Mouse (Mus musculus) CH12.LX (cell line): ENCODE results near the gene Eif5a2. TPM values are rescaled to one million over a fixed set of nuclear protein-coding genes. Genes with fewer than 3 reads are reported as not detected.

Experiments used
- DNase-seq: peaks from one replicate; pipeline ENCODE4 v3.0.0-alpha.2; 2013; ENCODE audit errors: extremely low read depth
- H3K27ac ChIP-seq: 2 replicates; pipeline ENCODE4 v1.5.1; 2012; ENCODE audit warnings: low read depth, mild to moderate bottlenecking, control low read depth, moderate library complexity; ENCODE audit not compliant: insufficient read depth
- H3K27me3 ChIP-seq: replicated peaks from 2 replicates; pipeline ENCODE3; 2012; ENCODE audit warnings: inconsistent platforms
- H3K36me3 ChIP-seq, 2 experiments: replicated peaks in 1 of 2; 2 replicates each; pipeline versions ENCODE3 to v1.6.1; 2012; ENCODE audit warnings: inconsistent platforms in 1 of 2, low read length in 1 of 2, mild to moderate bottlenecking in 1 of 2, mixed read lengths in 1 of 2, moderate library complexity in 1 of 2; ENCODE audit not compliant: control insufficient read depth in 1 of 2, insufficient read depth in 1 of 2
- H3K4me1 ChIP-seq, 2 experiments: 2 replicates each; pipeline ENCODE4 v1.6.1; 2012; ENCODE audit warnings: inconsistent platforms in 1 of 2, moderate library complexity in 1 of 2; ENCODE audit not compliant: insufficient read depth in 2 of 2, control insufficient read depth in 1 of 2
- H3K4me2 ChIP-seq: 2 replicates; pipeline ENCODE4 v1.6.1; 2012; ENCODE audit warnings: low read depth, mild to moderate bottlenecking, control low read depth; ENCODE audit not compliant: poor library complexity, insufficient read depth, severe bottlenecking
- H3K4me3 ChIP-seq, 3 experiments: fragments of 150-350 bp in 1 of 3; sonication (generic) in 1 of 3; replicated peaks in 1 of 3; 2 replicates each; pipeline versions ENCODE3 to v1.5.1; 2011 to 2012; ENCODE audit warnings: low read depth in 2 of 3, low read length in 2 of 3, mild to moderate bottlenecking in 2 of 3, moderate library complexity in 2 of 3, control low read depth in 1 of 3, improper control_type of control experiment in 1 of 3, inconsistent platforms in 1 of 3, mixed read lengths in 1 of 3; ENCODE audit not compliant: poor library complexity in 1 of 3
- H3K79me2 ChIP-seq: replicated peaks from 2 replicates; pipeline ENCODE4 v1.6.1; 2012; ENCODE audit warnings: mild to moderate bottlenecking, moderate library complexity; ENCODE audit not compliant: control insufficient read depth, poor library complexity, insufficient read depth, severe bottlenecking; ENCODE audit errors: extremely low read depth
- H3K9ac ChIP-seq: 2 replicates; pipeline ENCODE4 v1.6.1; 2012; ENCODE audit warnings: low read depth, mild to moderate bottlenecking, control low read depth, moderate library complexity; ENCODE audit not compliant: insufficient read depth
- H3K9me3 ChIP-seq: replicated peaks from 2 replicates; pipeline ENCODE3; 2012; ENCODE audit warnings: low read length, inconsistent platforms, mixed read lengths
- BHLHE40 ChIP-seq: IDR thresholded peaks from 2 replicates; pipeline ENCODE4 v1.6.1; 2011; ENCODE audit warnings: mild to moderate bottlenecking, low read depth, low read length, improper control_type of control experiment
- CHD2 ChIP-seq: IDR thresholded peaks from 2 replicates; pipeline ENCODE4 v1.6.1; 2011; ENCODE audit warnings: low read length, improper control_type of control experiment
- CTCF ChIP-seq, 2 experiments: IDR thresholded peaks in 1 of 2; conservative IDR thresholded peaks in 1 of 2; 2 replicates each; pipeline ENCODE4 v1.5.1; 2011 to 2012; ENCODE audit warnings: low read depth in 2 of 2, low read length in 2 of 2, improper control_type of control experiment in 1 of 2, inconsistent platforms in 1 of 2, mild to moderate bottlenecking in 1 of 2, moderate library complexity in 1 of 2
- E2F4 ChIP-seq: IDR thresholded peaks from 2 replicates; pipeline ENCODE4 v1.6.1; 2011; ENCODE audit warnings: low read depth, low read length, improper control_type of control experiment; ENCODE audit not compliant: insufficient replicate concordance
- ETS1 ChIP-seq: conservative IDR thresholded peaks from 2 replicates; pipeline ENCODE4 v1.6.1; 2012; ENCODE audit warnings: low read depth, mild to moderate bottlenecking, inconsistent platforms, low read length, improper control_type of control experiment, moderate library complexity
- GABPA ChIP-seq: IDR thresholded peaks from 2 replicates; pipeline ENCODE4 v1.6.1; 2012; ENCODE audit warnings: low read depth, low read length, improper control_type of control experiment, inconsistent platforms; ENCODE audit not compliant: insufficient replicate concordance
- HCFC1 ChIP-seq: IDR thresholded peaks from 2 replicates; pipeline ENCODE4 v1.6.1; 2012; ENCODE audit warnings: low read depth, mild to moderate bottlenecking, inconsistent platforms, low read length, improper control_type of control experiment
- IRF4 ChIP-seq: IDR thresholded peaks from 2 replicates; pipeline ENCODE4 v1.6.1; 2014; ENCODE audit warnings: low read depth, mild to moderate bottlenecking, inconsistent platforms, low read length, improper control_type of control experiment
- JUN ChIP-seq: IDR thresholded peaks from 2 replicates; pipeline ENCODE4 v1.6.1; 2011; ENCODE audit warnings: low read depth, mild to moderate bottlenecking, low read length, improper control_type of control experiment, moderate library complexity; ENCODE audit not compliant: insufficient read depth
- KAT2A ChIP-seq: IDR thresholded peaks from 2 replicates; pipeline ENCODE4 v1.6.1; 2012; ENCODE audit warnings: low read length, improper control_type of control experiment, inconsistent platforms; ENCODE audit not compliant: insufficient replicate concordance
- MAFK ChIP-seq: IDR thresholded peaks from 2 replicates; pipeline ENCODE4 v1.6.1; 2011; ENCODE audit warnings: low read length, improper control_type of control experiment; ENCODE audit not compliant: insufficient replicate concordance
- MAZ ChIP-seq: IDR thresholded peaks from 2 replicates; pipeline ENCODE4 v1.6.1; 2012; ENCODE audit warnings: low read depth, mild to moderate bottlenecking, inconsistent platforms, low read length, improper control_type of control experiment, moderate library complexity
- MEF2A ChIP-seq: IDR thresholded peaks from 2 replicates; pipeline ENCODE4 v1.6.1; 2014; ENCODE audit warnings: low read depth, mild to moderate bottlenecking, inconsistent platforms, low read length, improper control_type of control experiment, borderline replicate concordance
- MXI1 ChIP-seq: IDR thresholded peaks from 2 replicates; pipeline ENCODE4 v1.6.1; 2011; ENCODE audit warnings: mild to moderate bottlenecking, low read depth, low read length, improper control_type of control experiment
- MYC ChIP-seq: IDR thresholded peaks from 2 replicates; pipeline ENCODE4 v1.6.1; 2011; ENCODE audit warnings: low read depth, mild to moderate bottlenecking, improper control_type of control experiment, low read length
- NRF1 ChIP-seq: IDR thresholded peaks from 2 replicates; pipeline ENCODE4 v1.6.1; 2014; ENCODE audit warnings: low read depth, mild to moderate bottlenecking, inconsistent platforms, low read length, improper control_type of control experiment, moderate library complexity
- PAX5 ChIP-seq: IDR thresholded peaks from 2 replicates; pipeline ENCODE4 v1.6.1; 2012; ENCODE audit warnings: low read length, inconsistent platforms, mixed read lengths
- POLR2A ChIP-seq: IDR thresholded peaks from 2 replicates; pipeline ENCODE4 v1.6.1; 2011; ENCODE audit warnings: low read depth, mild to moderate bottlenecking, improper control_type of control experiment, low read length
- RCOR1 ChIP-seq: conservative IDR thresholded peaks from 2 replicates; pipeline ENCODE4 v1.6.1; 2012; ENCODE audit warnings: low read depth, mild to moderate bottlenecking, inconsistent platforms, low read length, improper control_type of control experiment
- SIN3A ChIP-seq: IDR thresholded peaks from 2 replicates; pipeline ENCODE4 v1.6.1; 2012; ENCODE audit warnings: low read length, improper control_type of control experiment, inconsistent platforms
- SMC3 ChIP-seq: IDR thresholded peaks from 2 replicates; pipeline ENCODE4 v1.6.1; 2011; ENCODE audit warnings: low read depth, low read length, improper control_type of control experiment
- TBP ChIP-seq: conservative IDR thresholded peaks from 2 replicates; pipeline ENCODE4 v1.6.1; 2011; ENCODE audit warnings: low read depth, low read length, improper control_type of control experiment
- TCF12 ChIP-seq: IDR thresholded peaks from 2 replicates; pipeline ENCODE4 v1.6.1; 2014; ENCODE audit warnings: low read depth, mild to moderate bottlenecking, inconsistent platforms, low read length, improper control_type of control experiment
- USF1 ChIP-seq: IDR thresholded peaks from 2 replicates; pipeline ENCODE4 v1.6.1; 2014; ENCODE audit warnings: low read depth, mild to moderate bottlenecking, inconsistent platforms, low read length, improper control_type of control experiment
- USF2 ChIP-seq: conservative IDR thresholded peaks from 2 replicates; pipeline ENCODE4 v1.6.1; 2011; ENCODE audit warnings: low read depth, low read length, improper control_type of control experiment
- ZC3H11A ChIP-seq: IDR thresholded peaks from 2 replicates; pipeline ENCODE4 v1.6.1; 2012; ENCODE audit warnings: low read depth, mild to moderate bottlenecking, inconsistent platforms, low read length, improper control_type of control experiment
- ZKSCAN1 ChIP-seq: IDR thresholded peaks from 2 replicates; pipeline ENCODE4 v1.6.1; 2012; ENCODE audit warnings: low read depth, inconsistent platforms, low read length, improper control_type of control experiment, borderline replicate concordance
- ZMIZ1 ChIP-seq: IDR thresholded peaks from 2 replicates; pipeline ENCODE4 v1.6.1; 2012; ENCODE audit warnings: low read depth, mild to moderate bottlenecking, inconsistent platforms, low read length, improper control_type of control experiment
- ZNF384 ChIP-seq: IDR thresholded peaks from 2 replicates; pipeline ENCODE4 v1.6.1; 2012; ENCODE audit warnings: low read depth, low read length, improper control_type of control experiment, inconsistent platforms
- dilution Hi-C: fragments of 300-500 bp; cut with MboI; formaldehyde crosslinking; loops from 2 replicates; pipeline ENCODE4 v1.14.3; 2020; ENCODE audit warnings: low sequenced_read_pairs; ENCODE audit not compliant: extremely low pct_unique_long_range_greater_than_20kb, extremely low pct_ligation_motif_present
- in situ Hi-C: fragments of 300-500 bp; cut with MboI; formaldehyde crosslinking; loops from 3 replicates; pipeline ENCODE4 v1.14.3; 2019; ENCODE audit warnings: low sequenced_read_pairs, low pct_ligation_motif_present, low pct_unique_long_range_greater_than_20kb, mixed read lengths
- polyA plus RNA-seq: library from polyadenylated mRNA; unstranded; fragments of >175 nt; gene quantifications from 2 replicates; pipeline ENCODE4 v1.2.1, GENCODE M21; 2012; ENCODE audit warnings: low read depth; ENCODE audit not compliant: insufficient read length
- total RNA-seq, 2 experiments: library from RNA; depleted of rRNA; stranded (reverse); fragments of 300-350 nt in 1 of 2; fragments of >200 nt in 1 of 2; gene quantifications; 2 replicates each; pipeline ENCODE4 v1.2.3; 2012 to 2014

Eif5a2 gene
- total and polyA plus RNA-seq, 3 experiments: not detected

- no peak overlapping the region for H3K27ac ChIP-seq
Measured at GRCm38 (mm10) chr3:28794835-28795234, 13.8 kb downstream of the Eif5a2 start.

GRCm38 (mm10) chr3:28805301-28806097, 24.4 kb downstream of the Eif5a2 start, which contains the start of gene Rpl22l1:
Gene Rpl22l1 (plus strand): TSS chr3:28805436.
- Histone ChIP-seq H3K79me2 (no peaks in the 10 kb centered on the region; the same call in none of the 2 replicates), H3K36me3 (peaks cover 16 to 22% of the 10 kb centered on the region in 2 experiments), H3K4me2 (peak within 1 kb of the TSS; percentile 71; the same call in 1 of the 2 replicates), H3K27me3 (no peaks in the 10 kb centered on the region), H3K4me1 (peaks cover 0 to 11% of the 10 kb centered on the region in 2 experiments; a peak in 2 of 4 replicates), H3K9me3 (no peaks in the 10 kb centered on the region), H3K9ac (peak within 1 kb of the TSS; percentile 80), H3K27ac (peak within 1 kb of the TSS; percentile 50), H3K4me3 (peak within 1 kb of the TSS; percentile 65 to 84 (median 74))
- dilution Hi-C loops: no loop called here
- DNase-seq: peak; percentile 95
- in situ Hi-C loops: no loop called here
- TF ChIP-seq HCFC1 (peak; percentile 79), GABPA (no peak), MYC (peak; percentile 67; the same call in 1 of the 2 replicates), USF2 (no peak), RCOR1 (no peak), MXI1 (peak; percentile 79; the same call in 1 of the 2 replicates), POLR2A (peak; percentile 98), NRF1 (peak; percentile 72), MAFK (peak; percentile 38; the same call in 1 of the 2 replicates), KAT2A (peak; percentile 76; the same call in 1 of the 2 replicates), ZNF384 (no peak), SIN3A (peak; percentile 86; the same call in 1 of the 2 replicates), CTCF (conservative IDR thresholded peaks at IDR 0.05 in 1 of 2, IDR thresholded peaks at IDR 0.05 in 1 of 2; ENCODE audit: low read depth in 2 of 2, low read length in 2 of 2) (no peak), ZMIZ1 (peak; percentile 88; the same call in 1 of the 2 replicates), SMC3 (no peak), ZKSCAN1 (no peak), MEF2A (no peak), MAZ (no peak), CHD2 (peak; percentile 46; the same call in 1 of the 2 replicates), ZC3H11A (no peak), BHLHE40 (peak; percentile 85), IRF4 (peak; percentile 22; the same call in 1 of the 2 replicates), USF1 (no peak), JUN (no peak), ETS1 (peak; percentile 45; the same call in 1 of the 2 replicates), TCF12 (peak; percentile 85; the same call in 1 of the 2 replicates), E2F4 (no peak), PAX5 (no peak), TBP (peak; percentile 96)

More at GRCm38 (mm10) chr3:28794835-28795234, 13.8 kb downstream of the Eif5a2 start:
- Histone ChIP-seq H3K4me3 (no peak overlapping the region), H3K9me3 (no peaks in the 10 kb centered on the region), H3K36me3 (no peaks in the 10 kb centered on the region), H3K4me2 (no peak overlapping the region), H3K27me3 (no peaks in the 10 kb centered on the region), H3K79me2 (no peaks in the 10 kb centered on the region), H3K4me1 (no peaks in the 10 kb centered on the region), H3K9ac (no peak overlapping the region)
- in situ Hi-C loops: no loop called here
- dilution Hi-C loops: no loop called here
- TF ChIP-seq ETS1 (no peak), NRF1 (no peak), ZC3H11A (no peak)
- no peak for DNase-seq
